Mouse (Mus musculus): ENCODE results near the gene Htr3b.

The Htr3b gene

DNA sequence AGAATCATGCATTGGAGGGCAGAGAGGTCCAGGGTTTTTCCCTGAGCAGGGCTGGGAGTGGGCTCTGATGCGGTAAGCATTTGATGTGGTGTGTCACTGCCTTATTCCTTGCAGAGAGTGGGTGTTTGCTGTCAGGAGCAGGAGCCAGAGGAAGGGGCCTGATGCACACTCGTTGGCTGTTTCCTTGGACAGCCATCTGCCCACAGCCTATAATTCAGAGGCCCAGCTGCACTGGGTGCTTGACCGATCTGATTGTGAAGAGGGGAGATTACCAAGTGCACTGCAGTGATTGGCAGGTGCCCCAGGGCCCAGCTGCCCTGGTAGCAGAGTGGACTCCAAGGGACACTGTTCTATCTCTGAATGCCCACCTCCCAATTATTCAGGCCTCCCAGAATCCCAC lies 36.0 kb downstream of the Htr3b start:
- DNase-seq (ENCODE audit: low read depth, low spot score): no peak

DNA sequence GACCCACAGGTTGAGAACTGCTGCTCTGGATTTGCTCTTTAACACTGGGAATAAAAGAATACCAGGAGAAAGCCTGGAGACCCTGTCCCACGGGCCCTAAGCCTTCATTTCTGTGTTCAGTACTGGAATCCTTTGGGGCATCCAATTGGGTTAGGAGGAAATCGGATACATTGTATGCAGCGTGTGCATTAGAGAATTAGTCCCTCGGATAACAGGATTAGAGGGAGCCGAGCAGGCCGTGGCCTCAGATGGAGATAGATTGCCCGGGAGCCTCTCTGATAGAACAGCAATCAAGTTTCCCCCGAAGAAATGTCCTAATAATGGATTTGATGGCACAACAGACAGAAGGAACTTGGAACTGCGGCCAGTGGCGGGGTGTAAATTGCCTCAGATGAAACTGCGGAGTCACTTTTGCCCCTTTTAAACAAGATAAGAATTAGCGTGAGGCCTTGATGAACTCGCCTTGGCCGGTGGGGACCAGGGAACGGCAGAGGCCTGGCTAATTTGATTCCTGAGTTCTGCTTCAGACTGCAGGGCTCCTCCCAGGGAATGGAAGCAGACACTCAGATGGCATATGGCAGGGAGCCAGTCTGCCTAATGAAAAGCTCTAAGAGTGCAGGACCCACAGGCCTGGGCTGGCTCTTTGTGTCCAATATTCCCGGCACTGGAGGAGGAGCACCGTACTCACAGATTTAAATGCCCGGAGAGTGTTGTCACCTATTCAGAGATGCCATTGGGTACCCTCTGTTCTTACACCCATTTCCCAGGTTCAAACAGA lies 48.6 kb downstream of the Htr3b start:
- DNase-seq (ENCODE audit: low read depth, low spot score): no peak

DNA sequence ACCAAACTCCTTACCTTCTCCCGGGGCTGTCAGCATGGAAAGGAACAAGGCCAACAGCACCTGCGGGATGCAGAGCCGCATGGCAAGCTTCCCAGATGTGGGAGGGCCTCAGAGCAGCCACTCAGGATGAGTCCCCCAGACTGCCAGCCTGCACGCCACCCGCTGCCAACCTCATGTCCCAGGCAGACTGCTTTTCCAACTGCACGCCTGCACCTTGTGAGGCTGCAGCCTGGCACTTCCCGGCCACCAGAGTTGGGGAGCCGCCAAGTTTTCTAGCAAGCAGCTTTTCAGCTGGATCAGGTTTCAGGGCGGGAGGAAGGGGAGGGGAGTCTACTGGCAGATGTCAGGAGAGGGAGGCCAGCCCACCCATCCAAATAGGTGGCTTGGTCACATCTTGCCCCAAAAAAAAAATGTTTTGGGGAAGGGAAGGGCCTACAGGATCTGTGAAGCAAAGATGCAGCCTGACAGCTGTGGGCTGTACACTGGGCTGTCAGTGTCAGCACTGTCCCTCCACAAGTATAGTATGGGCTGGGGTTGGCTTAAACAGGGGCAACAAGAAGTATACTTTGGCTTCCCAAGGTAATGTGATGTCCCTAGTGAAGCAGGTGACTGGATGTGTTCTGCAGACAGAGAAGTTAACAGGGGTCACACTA lies 53.8 kb downstream of the Htr3b start, which contains the start of gene Htr3a:
Gene Htr3a (minus strand): TSS at position 215 of the 653 bp plus-strand sequence.
- DNase-seq (ENCODE audit: low read depth, low spot score): peak; percentile 49

DNA sequence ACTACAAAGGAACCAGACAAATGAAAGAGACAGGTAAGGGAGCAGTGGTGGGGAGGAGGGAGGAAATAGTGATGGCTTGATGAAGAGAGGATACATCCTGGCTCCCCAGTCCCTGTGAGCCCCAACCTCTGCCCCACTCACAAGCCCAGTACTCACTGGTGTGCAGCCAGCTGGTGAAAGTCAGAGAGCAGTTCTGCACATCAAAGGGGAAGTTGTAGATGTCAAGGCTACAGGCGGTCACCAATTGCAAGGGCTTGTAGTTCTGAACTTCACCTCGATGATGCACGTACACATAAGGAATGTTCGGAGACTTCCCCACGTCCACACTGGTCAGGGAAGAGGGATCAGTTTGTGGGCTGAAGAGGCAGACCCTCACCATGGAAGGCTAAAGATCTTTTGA lies 60.4 kb downstream of the Htr3b start:
- no peak for DNase-seq (ENCODE audit: low read depth, low spot score)

GRCm38 (mm10) chr9:48903766-48904165 lies 61.0 kb downstream of the Htr3b start:
- DNase-seq (ENCODE audit: low read depth, low spot score): no peak

- DNase-seq (ENCODE audit: low read depth, low spot score): no peak
Measured at GRCm38 (mm10) chr9:48898551-48898950, 66.2 kb downstream of the Htr3b start.

- no peak for DNase-seq (ENCODE audit: low read depth, low spot score)
Measured at GRCm38 (mm10) chr9:48895819-48896536, 68.8 kb downstream of the Htr3b start.

GRCm38 (mm10) chr9:48894755-48895154 lies 70.0 kb downstream of the Htr3b start:
- no peak for DNase-seq (ENCODE audit: low read depth, low spot score)

DNA sequence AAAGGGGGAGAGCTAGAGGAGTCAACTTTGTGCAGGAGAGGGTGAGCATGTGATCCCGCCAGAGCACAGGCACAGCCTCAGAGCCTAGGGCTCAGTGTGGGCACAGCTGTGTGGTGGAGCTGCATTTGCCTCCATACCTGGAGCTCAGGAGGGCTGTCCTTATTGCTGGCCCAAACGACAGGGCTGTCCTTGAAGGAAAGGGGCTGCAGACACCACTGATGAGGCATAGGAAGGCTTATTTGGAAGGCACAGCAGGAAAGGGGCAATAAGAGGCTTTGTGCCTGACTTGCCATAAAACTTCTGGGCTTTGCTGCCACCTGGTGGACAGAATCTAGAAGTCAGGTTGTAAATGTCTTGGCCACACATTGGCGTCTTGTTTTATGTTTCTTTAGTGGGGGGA lies 70.8 kb downstream of the Htr3b start:
- peak; percentile 52 for DNase-seq (ENCODE audit: low read depth, low spot score)

GRCm38 (mm10) chr9:48889093-48889492 lies 75.7 kb downstream of the Htr3b start:
- DNase-seq (ENCODE audit: low read depth, low spot score): no peak
